Mouse (Mus musculus) limb, embryonic 12.5 days (tissue): ENCODE measurements at regions not wholly inside any gene's neighbourhood (a gene's known extent, or its start where the extent isn't known, plus 50 kb on each side); places are given as distances from the start of the nearest gene placed in this dataset.
"Not testable (repeated sequence)": the region's sequence is repeated elsewhere in the genome, so short reads cannot be mapped to it uniquely, and the experiment has no call there.

Experiments
- ATAC-seq: fragments of 200-750 bp; cut with Nextera tagmentation; 2 replicates; pipeline ENCODE4 v1.8.0; 2017; ENCODE audit warnings: low read depth, moderate TSS enrichment; ENCODE audit not compliant: insufficient number of reproducible peaks, insufficient read depth, low FRiP score, low TSS enrichment
- H3K27ac ChIP-seq: fragments of 300-500 bp; sonication (generic); 2 replicates; pipeline ENCODE4 v1.5.1; 2016; ENCODE audit warnings: mild to moderate bottlenecking, moderate library complexity
- H3K27me3 ChIP-seq: fragments of 300-500 bp; sonication (generic); 2 replicates; pipeline ENCODE4 v1.6.1; 2016; ENCODE audit warnings: mild to moderate bottlenecking, moderate library complexity
- H3K36me3 ChIP-seq: fragments of 300-500 bp; sonication (generic); 2 replicates; pipeline ENCODE4 v1.6.1; 2016; ENCODE audit warnings: mild to moderate bottlenecking, moderate library complexity
- H3K4me1 ChIP-seq: fragments of 300-500 bp; sonication (generic); replicated peaks from 2 replicates; pipeline ENCODE4 v1.6.1; 2016
- H3K4me2 ChIP-seq: fragments of 300-500 bp; sonication (generic); 2 replicates; pipeline ENCODE4 v1.6.1; 2016; ENCODE audit warnings: mild to moderate bottlenecking, moderate library complexity
- H3K4me3 ChIP-seq: fragments of 300-500 bp; sonication (generic); replicated peaks from 2 replicates; pipeline ENCODE4 v1.5.1; 2016; ENCODE audit warnings: mild to moderate bottlenecking
- H3K9ac ChIP-seq: fragments of 300-500 bp; sonication (generic); replicated peaks from 2 replicates; pipeline ENCODE4 v1.6.1; 2016; ENCODE audit warnings: mild to moderate bottlenecking, moderate library complexity
- H3K9me3 ChIP-seq: fragments of 300-500 bp; sonication (generic); 2 replicates; pipeline ENCODE4 v1.6.1; 2016; ENCODE audit warnings: mild to moderate bottlenecking, moderate library complexity
- WGBS: fragments of 180-500 bp; shearing (Covaris S2); methylation state at CpG from one replicate; pipeline ENCODE4 v1.1.7; 2016; 5-methylcytosine and 5-hydroxymethylcytosine counted together

DNA sequence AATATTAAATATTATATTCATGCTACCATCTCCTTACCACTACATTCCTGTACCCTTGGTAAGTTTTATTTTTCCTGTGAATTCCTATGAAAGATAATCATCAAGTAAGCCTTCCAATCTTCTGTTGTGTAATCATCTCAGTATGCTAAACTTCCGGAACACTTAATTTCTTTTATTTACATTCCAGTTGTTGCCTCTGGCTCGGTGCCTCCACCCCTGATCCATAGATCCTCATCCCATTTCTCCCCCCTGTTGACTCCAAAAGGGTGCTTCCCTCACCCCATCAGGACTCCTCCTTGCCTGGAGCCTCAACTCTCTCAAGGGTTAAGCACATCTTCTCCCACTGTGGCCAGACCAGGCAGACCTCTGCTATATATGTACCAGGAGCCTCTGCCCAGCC is 379.9 kb upstream of the Cwc22 start:
- no peak overlapping the region for H3K9ac ChIP-seq
- 88% methylated on average over 2 of the region's 2 CpGs for WGBS
- H3K9me3 ChIP-seq: 0 out of 2 replicates have a peak, but pooled peaks cover 5% of the 10 kb centered on the region
- H3K36me3 ChIP-seq: no peaks in the 10 kb centered on the region
- no peaks in the 10 kb centered on the region for H3K4me1 ChIP-seq
- no peak overlapping the region for H3K4me3 ChIP-seq
- H3K4me2 ChIP-seq: no peak overlapping the region
- no peak overlapping the region for H3K27ac ChIP-seq
- no peaks in the 10 kb centered on the region for H3K27me3 ChIP-seq
- ATAC-seq: no peak

DNA sequence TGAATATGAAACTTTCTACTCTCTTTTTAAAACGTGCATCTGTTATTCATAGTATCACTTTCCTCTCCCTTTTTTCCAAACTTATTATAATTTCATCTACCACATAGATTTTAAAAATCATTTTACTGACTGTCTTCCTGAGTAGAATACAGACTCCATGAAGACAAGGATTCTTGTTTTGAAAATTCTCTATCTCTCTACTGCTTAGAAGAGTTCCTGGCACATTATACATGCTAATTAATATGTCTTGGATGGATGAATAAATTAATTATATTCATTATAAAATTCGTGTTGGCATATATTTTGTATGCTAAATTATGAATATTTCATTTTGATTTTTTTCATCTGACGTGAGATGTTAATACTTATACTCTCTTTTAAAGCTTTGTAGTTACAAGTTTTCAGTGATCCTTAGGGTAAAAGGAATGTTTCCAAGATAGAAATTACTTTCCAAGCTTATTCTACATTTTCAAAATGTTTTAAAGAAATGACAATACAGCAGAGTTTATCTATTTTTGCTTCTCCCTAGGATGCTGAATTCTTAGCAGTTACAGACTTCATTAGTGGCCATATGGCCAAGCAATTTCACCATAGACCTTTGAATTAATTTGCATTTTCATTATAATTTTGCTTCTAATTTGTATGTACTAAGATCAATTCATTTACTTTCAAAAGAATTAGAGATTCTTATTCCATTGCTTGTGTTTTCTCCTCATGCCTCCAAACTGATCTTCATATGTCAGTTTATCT is 376.2 kb upstream of the Cwc22 start:
- WGBS: 67% methylated on average over 3 of the region's 3 CpGs
- no peak for ATAC-seq
- no peaks in the 10 kb centered on the region for H3K9me3 ChIP-seq

DNA sequence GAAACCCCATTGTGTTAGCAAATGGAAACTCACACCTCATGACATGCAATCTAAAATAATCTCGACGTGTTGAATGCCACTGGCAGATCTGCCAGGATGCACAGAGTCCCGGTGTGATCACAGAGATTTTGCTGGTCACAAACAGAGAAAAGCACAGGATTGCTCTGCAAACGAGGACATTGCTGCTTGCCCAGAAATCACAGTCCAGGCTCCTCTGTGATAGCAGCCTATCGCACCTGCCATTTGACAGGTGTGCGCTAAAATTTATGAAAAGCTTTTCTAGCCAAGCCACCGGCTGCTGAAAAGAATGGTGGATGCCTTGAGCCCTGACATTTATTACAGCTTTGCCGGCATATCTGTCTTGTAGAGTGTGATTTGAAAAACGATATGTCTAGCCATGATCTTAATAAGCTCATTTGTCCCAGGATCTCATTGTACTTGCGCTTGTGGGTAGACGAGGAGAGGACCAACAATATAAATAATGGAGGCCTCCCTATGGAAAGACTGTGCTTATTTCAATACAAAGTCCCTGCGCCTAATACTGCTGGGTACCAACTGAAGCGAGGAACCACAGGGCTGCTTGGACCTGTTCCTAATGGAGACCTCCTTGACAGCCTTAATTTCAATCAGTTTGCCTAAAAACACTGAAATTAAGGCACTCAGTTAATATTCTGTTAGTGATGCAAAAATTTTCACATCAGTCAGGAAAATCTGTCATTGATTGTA is 365.8 kb upstream of the Cwc22 start:
- WGBS: 72% methylated on average over 13 of the region's 13 CpGs
- H3K9ac ChIP-seq: no peak overlapping the region
- H3K27me3 ChIP-seq: no peaks in the 10 kb centered on the region
- H3K4me1 ChIP-seq: no peaks in the 10 kb centered on the region
- H3K4me2 ChIP-seq: no peak overlapping the region
- no peak overlapping the region for H3K4me3 ChIP-seq
- H3K9me3 ChIP-seq: no peaks in the 10 kb centered on the region
- H3K36me3 ChIP-seq: no peaks in the 10 kb centered on the region
- ATAC-seq: no peak
- no peak overlapping the region for H3K27ac ChIP-seq

More for the DNA sequence above, 376.2 kb upstream of the Cwc22 start:
- Histone ChIP-seq H3K9ac (no peak overlapping the region), H3K27me3 (no peaks in the 10 kb centered on the region), H3K4me2 (no peak overlapping the region), H3K27ac (no peak overlapping the region), H3K4me3 (no peak overlapping the region), H3K36me3 (no peaks in the 10 kb centered on the region), H3K4me1 (no peaks in the 10 kb centered on the region)

GRCm38 (mm10) chr2:78309361-78309760 is 363.2 kb upstream of the Cwc22 start:
- Histone ChIP-seq H3K4me3 (no peak overlapping the region), H3K9ac (no peak overlapping the region), H3K9me3 (no peaks in the 10 kb centered on the region), H3K36me3 (no peaks in the 10 kb centered on the region), H3K4me2 (no peak overlapping the region), H3K27ac (no peak overlapping the region), H3K4me1 (no peaks in the 10 kb centered on the region), H3K27me3 (no peaks in the 10 kb centered on the region)
- no peak for ATAC-seq
- 74% methylated on average over 2 of the region's 2 CpGs for WGBS

DNA sequence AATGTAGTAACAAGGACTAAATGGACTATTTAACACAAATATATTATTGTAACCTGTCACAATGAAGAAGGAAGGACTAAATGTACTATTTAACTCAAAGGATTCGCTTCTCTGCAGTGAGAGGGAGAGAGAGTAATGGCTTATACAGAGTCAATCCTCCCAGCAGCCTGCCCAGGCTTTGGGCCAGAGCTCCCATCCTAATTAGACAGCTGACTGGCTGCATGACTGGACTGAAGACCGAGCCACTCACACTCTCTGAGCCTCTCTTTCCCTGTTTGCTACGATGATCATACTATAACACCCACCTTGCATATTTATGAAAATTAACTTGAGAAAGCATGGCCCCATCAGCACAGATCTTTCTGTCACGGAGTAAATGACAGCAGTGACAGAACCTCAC is 360.7 kb upstream of the Cwc22 start:
- no peaks in the 10 kb centered on the region for H3K9me3 ChIP-seq
- H3K4me2 ChIP-seq: no peak overlapping the region
- H3K4me3 ChIP-seq: no peak overlapping the region
- no peak overlapping the region for H3K27ac ChIP-seq
- ATAC-seq: no peak
- H3K9ac ChIP-seq: no peak overlapping the region
- 90% methylated on average over 4 of the region's 4 CpGs for WGBS
- no peaks in the 10 kb centered on the region for H3K36me3 ChIP-seq
- H3K4me1 ChIP-seq: no peaks in the 10 kb centered on the region
- H3K27me3 ChIP-seq: no peaks in the 10 kb centered on the region

GRCm38 (mm10) chr2:78291665-78292064 is 345.5 kb upstream of the Cwc22 start:
- WGBS: 26% methylated on average over 1 of the region's 1 CpGs
- H3K4me3 ChIP-seq: no peak overlapping the region
- ATAC-seq: no peak
- H3K4me2 ChIP-seq: no peak overlapping the region
- no peaks in the 10 kb centered on the region for H3K9me3 ChIP-seq
- no peaks in the 10 kb centered on the region for H3K36me3 ChIP-seq
- no peaks in the 10 kb centered on the region for H3K27me3 ChIP-seq
- H3K9ac ChIP-seq: no peak overlapping the region
- no peaks in the 10 kb centered on the region for H3K4me1 ChIP-seq
- H3K27ac ChIP-seq: no peak overlapping the region

DNA sequence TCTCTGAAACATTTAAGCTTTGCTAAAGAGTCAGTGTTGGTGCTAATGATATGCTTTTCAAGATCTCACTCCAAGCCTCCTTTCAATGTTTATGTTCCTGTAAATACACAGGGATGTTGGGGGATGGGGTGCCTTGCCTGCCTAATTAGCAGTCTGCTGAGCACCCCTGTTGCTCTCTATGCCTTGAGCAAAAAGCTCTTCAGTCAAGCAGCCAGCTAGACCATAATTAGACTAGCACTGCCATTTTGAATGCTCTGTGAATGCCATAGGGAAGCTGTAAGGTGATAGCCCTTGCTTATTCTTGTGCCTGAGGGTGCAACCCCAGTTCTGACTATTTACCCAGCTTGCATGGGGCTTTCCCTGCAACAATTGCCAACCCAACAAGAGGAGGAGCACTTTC is 338.6 kb upstream of the Cwc22 start:
- H3K27me3 ChIP-seq: no peaks in the 10 kb centered on the region
- H3K9ac ChIP-seq: no peak overlapping the region
- H3K36me3 ChIP-seq: no peaks in the 10 kb centered on the region
- no peak overlapping the region for H3K4me2 ChIP-seq
- peaks cover 9% of the 10 kb centered on the region; the same call in 1 of the 2 replicates for H3K4me1 ChIP-seq
- H3K27ac ChIP-seq: no peak overlapping the region
- no peak; the same call in 1 of the 2 replicates for ATAC-seq
- no peaks in the 10 kb centered on the region for H3K9me3 ChIP-seq
- H3K4me3 ChIP-seq: no peak overlapping the region

- H3K4me3 ChIP-seq: no peak overlapping the region
- no peaks in the 10 kb centered on the region for H3K36me3 ChIP-seq
- WGBS: 68% methylated on average over 4 of the region's 4 CpGs
- ATAC-seq: no peak
- no peak overlapping the region for H3K4me2 ChIP-seq
- H3K27me3 ChIP-seq: no peaks in the 10 kb centered on the region
- H3K9me3 ChIP-seq: no peaks in the 10 kb centered on the region
- no peak overlapping the region for H3K9ac ChIP-seq
- peaks cover 9% of the 10 kb centered on the region; the same call in 1 of the 2 replicates for H3K4me1 ChIP-seq
- H3K27ac ChIP-seq: no peak overlapping the region
Measured at GRCm38 (mm10) chr2:78283605-78284004, 337.4 kb upstream of the Cwc22 start.

GRCm38 (mm10) chr2:78281846-78282245 is 335.7 kb upstream of the Cwc22 start:
- not testable (repeated sequence) for H3K4me2 ChIP-seq, H3K4me3 ChIP-seq, H3K9ac ChIP-seq, H3K9me3 ChIP-seq, H3K4me1 ChIP-seq, H3K27ac ChIP-seq, ATAC-seq, H3K36me3 ChIP-seq, H3K27me3 ChIP-seq
- 67% methylated on average over 6 of the region's 6 CpGs for WGBS

- Histone ChIP-seq H3K4me1 (peaks cover 15% of the 10 kb centered on the region), H3K4me2 (no peak overlapping the region), H3K9me3 (no peaks in the 10 kb centered on the region), H3K27me3 (no peaks in the 10 kb centered on the region), H3K4me3 (no peak overlapping the region), H3K9ac (no peak overlapping the region), H3K36me3 (no peaks in the 10 kb centered on the region), H3K27ac (no peak overlapping the region)
- 87% methylated on average over 5 of the region's 5 CpGs for whole genome bisulfite sequencing
- ATAC-seq: no peak
Measured at GRCm38 (mm10) chr2:78280219-78280915, 334.2 kb upstream of the Cwc22 start.

DNA sequence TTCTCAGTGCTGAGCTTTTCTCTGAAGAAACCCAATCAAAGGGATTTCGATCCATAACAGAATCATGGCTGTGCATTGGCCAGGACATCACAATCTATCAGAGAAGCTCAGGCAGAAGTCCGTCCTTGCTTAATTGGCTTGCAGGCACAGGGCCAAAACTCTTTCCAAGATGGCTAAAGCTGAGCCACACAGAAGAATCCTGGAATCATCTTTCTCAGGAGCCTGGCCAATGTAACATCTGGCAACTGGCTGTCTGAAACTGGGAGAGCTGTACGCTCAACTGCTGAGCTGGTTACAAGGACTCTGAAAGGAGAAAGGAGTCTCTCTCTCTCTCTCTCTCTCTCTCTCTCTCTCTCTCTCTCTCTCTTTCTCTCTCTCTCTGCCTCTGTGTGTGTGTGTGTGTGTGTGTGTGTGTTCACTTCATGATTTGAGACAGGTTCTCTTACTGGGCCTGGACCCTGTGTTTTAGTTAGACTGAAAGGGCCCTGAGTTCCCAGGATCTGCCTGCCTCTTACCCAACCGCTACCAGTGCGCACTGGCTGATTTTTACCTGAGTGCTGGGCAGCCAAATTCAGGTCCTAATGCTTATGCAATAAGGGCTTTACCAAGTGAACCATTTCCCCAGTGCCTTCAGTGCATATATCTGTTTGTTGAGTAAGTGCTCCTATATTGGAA is 333.3 kb upstream of the Cwc22 start:
- ATAC-seq: no peak
- Histone ChIP-seq H3K9ac (no peak overlapping the region), H3K27ac (no peak overlapping the region), H3K27me3 (no peaks in the 10 kb centered on the region), H3K4me3 (no peak overlapping the region), H3K9me3 (no peaks in the 10 kb centered on the region), H3K4me1 (peaks cover 9% of the 10 kb centered on the region), H3K36me3 (no peaks in the 10 kb centered on the region), H3K4me2 (no peak overlapping the region)
- 72% methylated on average over 5 of the region's 5 CpGs for WGBS
